Mouse (Mus musculus): ENCODE results near the gene Rabgap1l.
"Not testable (repeated sequence)": the region's sequence is repeated elsewhere in the genome, so short reads cannot be mapped to it uniquely, and the experiment has no call there.

Rabgap1l gene

DNA sequence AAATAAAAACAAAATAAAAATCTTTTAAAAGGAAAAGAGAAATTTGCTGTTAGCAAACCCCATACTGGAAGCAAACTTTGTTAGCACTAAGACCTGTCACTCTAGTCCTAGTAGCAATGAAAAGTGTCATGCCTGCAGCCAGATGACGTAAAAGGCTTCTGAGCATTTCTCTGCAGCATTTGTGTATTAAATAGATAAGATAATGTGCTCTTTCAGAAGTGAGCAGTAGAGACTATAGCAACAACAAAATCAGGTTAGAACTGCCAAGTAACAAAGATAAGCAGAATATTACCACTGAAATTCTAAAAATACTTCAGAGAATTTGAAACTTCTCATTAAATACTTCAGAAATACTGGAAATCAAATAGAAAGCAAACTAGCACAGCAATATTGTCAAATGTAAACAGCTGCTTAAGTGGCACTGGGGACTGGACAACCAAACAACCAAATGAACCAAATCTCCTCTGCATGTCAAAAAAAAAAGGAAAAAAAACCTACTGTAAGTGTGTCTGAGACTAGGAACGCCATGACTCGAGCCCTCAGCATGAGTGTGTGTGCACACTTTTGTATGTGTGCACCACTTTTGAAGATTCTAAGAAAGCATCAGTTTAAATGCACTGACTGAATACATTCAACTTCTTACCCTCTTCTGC is 111.5 kb downstream of the Rabgap1l start:
- H3K4me3 ChIP-seq (replicated peaks; ENCODE audit: low read length) = no peak overlapping the region
- H3K9me3 ChIP-seq (ENCODE audit: low read length) = peaks cover 10% of the 10 kb centered on the region
- no peaks in the 10 kb centered on the region for H3K27me3 ChIP-seq (ENCODE audit: insufficient read depth, low read length)
- no peaks in the 10 kb centered on the region for H3K4me1 ChIP-seq (replicated peaks; ENCODE audit: low read depth, low read length)
- no peaks in the 10 kb centered on the region for H3K36me3 ChIP-seq (ENCODE audit: insufficient read depth, low read length)
- no peak for TF ChIP-seq NANOG (IDR thresholded peaks at IDR 0.05; ENCODE audit: borderline replicate concordance, low read length)
- TF ChIP-seq CTCF (conservative IDR thresholded peaks at IDR 0.05; ENCODE audit: low read length) = no peak
- TF ChIP-seq POU5F1 (IDR thresholded peaks at IDR 0.05; ENCODE audit: borderline replicate concordance, low read length) = no peak

- TF ChIP-seq CTCF (conservative IDR thresholded peaks at IDR 0.05; ENCODE audit: low read length) (no peak), POU5F1 (IDR thresholded peaks at IDR 0.05; ENCODE audit: borderline replicate concordance, low read length) (no peak), NANOG (IDR thresholded peaks at IDR 0.05; ENCODE audit: borderline replicate concordance, low read length) (no peak)
- H3K9me3 ChIP-seq (ENCODE audit: low read length) = no peaks in the 10 kb centered on the region
- H3K4me3 ChIP-seq (replicated peaks; ENCODE audit: low read length) = no peak overlapping the region
- no peaks in the 10 kb centered on the region for H3K27me3 ChIP-seq (ENCODE audit: insufficient read depth, low read length)
- H3K36me3 ChIP-seq (ENCODE audit: insufficient read depth, low read length) = no peaks in the 10 kb centered on the region
- H3K4me1 ChIP-seq (replicated peaks; ENCODE audit: low read depth, low read length) = no peaks in the 10 kb centered on the region
These were observed 118.2 kb downstream of the Rabgap1l start for GRCm38 (mm10) chr1:160674763-160675162.

GRCm38 (mm10) chr1:160672088-160672814 is 120.8 kb downstream of the Rabgap1l start:
- no peaks in the 10 kb centered on the region for H3K4me1 ChIP-seq (replicated peaks; ENCODE audit: low read depth, low read length)
- H3K9me3 ChIP-seq (ENCODE audit: low read length) = no peaks in the 10 kb centered on the region
- TF ChIP-seq POU5F1 (IDR thresholded peaks at IDR 0.05; ENCODE audit: borderline replicate concordance, low read length) = no peak
- no peak for TF ChIP-seq NANOG (IDR thresholded peaks at IDR 0.05; ENCODE audit: borderline replicate concordance, low read length)
- no peak for TF ChIP-seq CTCF (conservative IDR thresholded peaks at IDR 0.05; ENCODE audit: low read length)
- no peak overlapping the region for H3K4me3 ChIP-seq (replicated peaks; ENCODE audit: low read length)
- no peaks in the 10 kb centered on the region for H3K27me3 ChIP-seq (ENCODE audit: insufficient read depth, low read length)
- no peaks in the 10 kb centered on the region for H3K36me3 ChIP-seq (ENCODE audit: insufficient read depth, low read length)

DNA sequence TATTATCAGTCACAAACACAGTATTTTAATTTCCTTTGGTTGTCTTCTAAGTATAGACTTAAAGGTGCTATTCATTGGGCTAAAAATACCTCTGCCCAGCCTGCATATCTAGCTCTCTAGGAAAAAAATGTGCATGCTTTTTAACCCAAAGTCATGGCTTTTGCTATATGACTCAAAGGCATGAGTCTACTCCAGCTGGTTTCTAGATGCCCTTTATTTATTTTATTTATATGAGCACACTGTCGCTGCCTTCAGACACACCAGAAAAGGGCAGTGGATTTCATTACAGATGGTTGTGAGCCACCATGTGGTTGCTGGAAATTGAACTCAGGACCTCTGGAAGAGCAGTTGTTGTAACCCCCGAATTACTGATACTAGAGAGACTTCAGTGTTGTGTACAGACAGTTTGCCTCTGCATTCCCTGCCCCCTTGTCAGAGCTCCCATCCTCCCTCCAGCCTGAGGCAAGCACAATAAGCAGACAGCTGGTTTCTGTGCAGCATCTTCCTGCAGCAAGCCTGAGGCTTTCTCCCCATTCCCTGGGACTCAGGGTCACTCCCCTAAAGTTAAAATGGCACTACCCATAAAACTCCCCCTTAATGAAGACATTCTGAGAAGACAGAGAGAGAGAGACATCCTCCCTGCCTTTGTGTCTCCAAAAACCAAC is 137.1 kb downstream of the Rabgap1l start:
- Histone ChIP-seq H3K4me3 (replicated peaks; ENCODE audit: low read length) (no peak overlapping the region), H3K27me3 (ENCODE audit: insufficient read depth, low read length) (no peaks in the 10 kb centered on the region)
- TF ChIP-seq POU5F1 (IDR thresholded peaks at IDR 0.05; ENCODE audit: borderline replicate concordance, low read length) (no peak), CTCF (conservative IDR thresholded peaks at IDR 0.05; ENCODE audit: low read length) (no peak), NANOG (IDR thresholded peaks at IDR 0.05; ENCODE audit: borderline replicate concordance, low read length) (no peak)

GRCm38 (mm10) chr1:160651691-160652090 is 141.3 kb downstream of the Rabgap1l start:
- no peak overlapping the region for H3K4me3 ChIP-seq (replicated peaks; ENCODE audit: low read length)
- H3K9me3 ChIP-seq (ENCODE audit: low read length) = no peaks in the 10 kb centered on the region
- no peaks in the 10 kb centered on the region for H3K27me3 ChIP-seq (ENCODE audit: insufficient read depth, low read length)
- TF ChIP-seq CTCF (conservative IDR thresholded peaks at IDR 0.05; ENCODE audit: low read length) (no peak), NANOG (IDR thresholded peaks at IDR 0.05; ENCODE audit: borderline replicate concordance, low read length) (no peak), POU5F1 (IDR thresholded peaks at IDR 0.05; ENCODE audit: borderline replicate concordance, low read length) (no peak)
- no peaks in the 10 kb centered on the region for H3K36me3 ChIP-seq (ENCODE audit: insufficient read depth, low read length)
- H3K4me1 ChIP-seq (replicated peaks; ENCODE audit: low read depth, low read length) = peaks cover 48% of the 10 kb centered on the region

More for the DNA sequence above, 137.1 kb downstream of the Rabgap1l start:
- Histone ChIP-seq H3K36me3 (ENCODE audit: insufficient read depth, low read length) (no peaks in the 10 kb centered on the region), H3K9me3 (ENCODE audit: low read length) (no peaks in the 10 kb centered on the region), H3K4me1 (replicated peaks; ENCODE audit: low read depth, low read length) (peaks cover 35% of the 10 kb centered on the region)

DNA sequence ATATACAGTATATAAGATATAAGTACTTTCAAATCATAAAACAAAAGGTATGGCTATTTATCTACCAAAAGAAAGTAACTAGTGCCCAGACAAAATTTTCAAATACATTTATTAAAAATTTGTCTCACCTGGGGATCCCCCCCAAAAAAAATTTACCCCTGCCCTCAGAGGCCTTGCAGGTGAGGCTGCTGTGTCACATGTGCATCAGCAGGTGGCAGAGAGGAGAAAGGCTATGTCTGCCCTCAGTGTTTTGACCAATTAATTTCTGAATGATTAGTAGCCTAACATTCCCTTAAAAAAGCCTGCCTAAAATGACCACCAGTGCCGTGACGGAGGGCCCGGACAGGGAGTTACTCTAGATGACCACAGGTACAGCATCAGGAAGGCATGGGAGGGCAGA is 147.6 kb downstream of the Rabgap1l start:
- H3K36me3 ChIP-seq (ENCODE audit: insufficient read depth, low read length) = no peaks in the 10 kb centered on the region
- no peak overlapping the region for H3K4me3 ChIP-seq (replicated peaks; ENCODE audit: low read length)
- TF ChIP-seq CTCF (conservative IDR thresholded peaks at IDR 0.05; ENCODE audit: low read length) (no peak), NANOG (IDR thresholded peaks at IDR 0.05; ENCODE audit: borderline replicate concordance, low read length) (no peak), POU5F1 (IDR thresholded peaks at IDR 0.05; ENCODE audit: borderline replicate concordance, low read length) (no peak)
- peaks cover 9% of the 10 kb centered on the region for H3K4me1 ChIP-seq (replicated peaks; ENCODE audit: low read depth, low read length)
- H3K27me3 ChIP-seq (ENCODE audit: insufficient read depth, low read length) = no peaks in the 10 kb centered on the region
- H3K9me3 ChIP-seq (ENCODE audit: low read length) = no peaks in the 10 kb centered on the region

GRCm38 (mm10) chr1:160628213-160628932 is 164.6 kb downstream of the Rabgap1l start:
- peaks cover 24% of the 10 kb centered on the region for H3K4me1 ChIP-seq (replicated peaks; ENCODE audit: low read depth, low read length)
- TF ChIP-seq NANOG (IDR thresholded peaks at IDR 0.05; ENCODE audit: borderline replicate concordance, low read length) (no peak), POU5F1 (IDR thresholded peaks at IDR 0.05; ENCODE audit: borderline replicate concordance, low read length) (no peak), CTCF (conservative IDR thresholded peaks at IDR 0.05; ENCODE audit: low read length) (no peak)
- H3K36me3 ChIP-seq (ENCODE audit: insufficient read depth, low read length) = no peaks in the 10 kb centered on the region

GRCm38 (mm10) chr1:160624354-160625120 is 168.5 kb downstream of the Rabgap1l start:
- not testable (repeated sequence) for H3K36me3 ChIP-seq (ENCODE audit: insufficient read depth, low read length); H3K4me3 ChIP-seq (replicated peaks; ENCODE audit: low read length); H3K27me3 ChIP-seq (ENCODE audit: insufficient read depth, low read length); H3K9me3 ChIP-seq (ENCODE audit: low read length)
- peaks cover 24% of the 10 kb centered on the region for H3K4me1 ChIP-seq (replicated peaks; ENCODE audit: low read depth, low read length)

More at GRCm38 (mm10) chr1:160628213-160628932, 164.6 kb downstream of the Rabgap1l start:
- no peaks in the 10 kb centered on the region for H3K9me3 ChIP-seq (ENCODE audit: low read length)
- H3K27me3 ChIP-seq (ENCODE audit: insufficient read depth, low read length) = no peaks in the 10 kb centered on the region
- no peak overlapping the region for H3K4me3 ChIP-seq (replicated peaks; ENCODE audit: low read length)

Measured in E14TG2a.4 (cell line).